Comparison of ENCODE assay signal across 1 mouse cellular context in the genomic region with DNA sequence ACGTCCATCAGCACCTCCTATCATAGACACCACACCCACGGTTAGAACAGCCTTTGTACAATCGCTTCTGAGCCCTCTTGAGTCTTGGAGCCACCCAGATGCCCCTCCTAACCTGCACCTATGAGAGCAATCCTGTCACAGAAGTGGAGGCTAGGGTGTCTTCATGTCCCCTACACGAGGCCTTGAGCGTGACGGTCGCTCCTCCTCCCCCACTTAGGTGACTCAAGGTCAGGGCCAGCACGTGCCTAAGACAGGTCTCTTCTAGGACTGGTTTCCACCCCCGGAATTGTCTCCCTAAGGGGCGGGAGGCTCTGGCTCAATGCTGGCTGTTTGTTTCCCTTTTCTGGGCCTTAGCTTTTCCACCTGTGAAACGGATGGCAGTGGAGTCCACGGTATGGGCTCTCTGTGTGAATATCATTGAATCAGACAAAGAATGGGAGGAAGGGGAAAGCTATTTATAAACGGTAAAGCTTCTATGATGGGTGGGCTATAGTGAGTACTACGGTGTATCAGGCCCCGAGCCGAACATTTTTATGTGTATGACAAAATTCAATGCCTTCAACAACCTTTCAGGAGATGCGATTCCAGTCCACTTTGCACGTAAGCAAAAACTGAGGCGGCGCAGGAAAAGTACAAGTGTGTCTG.
A peak's percentile ranks its signal among the peaks of the same experiment; 100 is the strongest.
TF ChIP-seq lines count a peak whose summit lies in the region.

Dedd2 (minus strand) TSS at position 159 of the 645 bp plus-strand sequence.

TF ChIP-seq in CH12.LX, 34 proteins besides CTCF, POLR2A, EP300 and RAD21 (continued from another document):
- no peak for TF ChIP-seq SMC3 (IDR thresholded peaks at IDR 0.05; ENCODE audit: low read depth, low read length)
- no peak for TF ChIP-seq NRF1 (IDR thresholded peaks at IDR 0.05; ENCODE audit: low read depth, low read length)
- TF ChIP-seq ZMIZ1 (IDR thresholded peaks at IDR 0.05; ENCODE audit: low read depth, low read length) = peak; percentile 6; the same call in 1 of the 2 replicates
- TF ChIP-seq SIN3A (IDR thresholded peaks at IDR 0.05; ENCODE audit: low read length) = no peak
- no peak for TF ChIP-seq NELFE (IDR thresholded peaks at IDR 0.05; ENCODE audit: low read depth, low read length)
- no peak for TF ChIP-seq USF2 (conservative IDR thresholded peaks at IDR 0.05; ENCODE audit: low read depth, low read length)
- no peak for TF ChIP-seq ZKSCAN1 (IDR thresholded peaks at IDR 0.05; ENCODE audit: borderline replicate concordance, low read depth, low read length)
- TF ChIP-seq IRF4 (IDR thresholded peaks at IDR 0.05; ENCODE audit: low read depth, low read length) = no peak
- no peak for TF ChIP-seq KAT2A (IDR thresholded peaks at IDR 0.05; ENCODE audit: insufficient replicate concordance, low read length)
- peak; percentile 97 for TF ChIP-seq BHLHE40 (IDR thresholded peaks at IDR 0.05; ENCODE audit: low read depth, low read length)
- TF ChIP-seq MAX (IDR thresholded peaks at IDR 0.05; ENCODE audit: low read length) = 0 out of 2 replicates have a peak, but pooled peaks have one; percentile 54
- no peak; the same call in 1 of the 2 replicates for TF ChIP-seq ETS1 (conservative IDR thresholded peaks at IDR 0.05; ENCODE audit: low read depth, low read length)
- TF ChIP-seq UBTF (IDR thresholded peaks at IDR 0.05; ENCODE audit: low read depth, low read length) = no peak
- TF ChIP-seq USF1 (IDR thresholded peaks at IDR 0.05; ENCODE audit: low read depth, low read length) = no peak
